Mouse (Mus musculus): ENCODE measurements at regions not wholly inside any gene's neighbourhood (a gene's known extent, or its start where the extent isn't known, plus 50 kb on each side); places are given as distances from the start of the nearest gene placed in this dataset.

DNA sequence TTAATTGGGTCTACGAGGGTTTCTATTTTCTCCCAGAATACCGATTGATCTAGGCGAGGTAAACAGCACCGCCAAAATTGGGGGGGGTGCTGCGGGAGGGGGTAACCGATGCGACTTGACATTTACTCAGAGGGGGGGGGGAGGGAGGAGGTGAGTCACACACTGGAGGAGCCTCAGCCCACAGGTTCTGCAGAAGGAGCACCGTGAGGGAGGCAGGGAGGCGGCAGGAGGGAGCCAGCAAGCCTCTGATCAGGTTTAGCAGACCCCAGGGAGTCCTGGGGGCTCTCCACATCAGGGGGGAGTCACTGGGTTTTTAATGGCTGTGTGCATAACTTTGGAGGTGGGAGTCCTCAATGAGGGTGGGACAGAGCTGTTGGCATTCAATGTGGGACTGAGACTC lies 51.3 kb upstream of the Ier5l start:
- no peak for DNase-seq (ENCODE audit: low spot score)

DNA sequence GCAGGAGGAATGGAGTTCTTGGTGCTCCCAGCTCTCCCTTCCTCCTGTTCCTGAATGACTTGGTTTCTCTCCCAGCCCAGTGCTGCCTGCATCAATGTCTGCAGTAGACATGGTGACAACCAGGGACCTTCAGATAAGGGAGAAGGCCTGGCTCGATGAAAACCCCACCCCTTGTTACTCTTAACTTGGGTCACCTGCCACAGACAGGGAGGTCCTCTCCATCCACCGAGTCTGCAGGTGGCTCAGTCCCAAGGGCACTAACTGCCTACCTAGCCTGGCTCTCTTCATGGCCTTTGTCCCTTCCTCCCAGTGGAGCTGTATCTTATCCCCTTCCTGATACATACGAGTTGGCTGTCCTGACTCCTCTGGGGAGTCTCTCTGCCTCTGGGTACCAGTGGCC lies 51.8 kb upstream of the Ier5l start:
- no peak for DNase-seq (ENCODE audit: low spot score)

DNA sequence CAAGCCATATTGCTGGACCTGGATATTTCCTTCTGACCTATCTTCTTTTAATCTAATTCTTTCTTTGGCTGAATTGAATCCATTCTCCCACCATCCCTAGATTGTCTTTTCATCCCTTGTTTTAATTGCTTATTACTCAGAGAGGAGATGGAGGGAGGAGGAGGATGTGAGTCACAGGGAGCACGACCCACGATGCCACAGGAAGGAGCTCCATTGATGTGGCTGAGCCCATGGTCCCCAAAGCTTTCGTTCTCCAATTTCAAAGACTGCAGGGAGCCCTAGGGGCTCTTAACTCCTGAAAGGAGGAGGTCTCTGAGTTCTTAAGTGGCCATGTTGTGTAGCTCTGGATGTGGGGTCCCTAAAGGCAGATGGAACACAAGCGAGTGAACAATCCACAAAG lies 53.5 kb upstream of the Ier5l start:
- DNase-seq (ENCODE audit: low spot score) = no peak

DNA sequence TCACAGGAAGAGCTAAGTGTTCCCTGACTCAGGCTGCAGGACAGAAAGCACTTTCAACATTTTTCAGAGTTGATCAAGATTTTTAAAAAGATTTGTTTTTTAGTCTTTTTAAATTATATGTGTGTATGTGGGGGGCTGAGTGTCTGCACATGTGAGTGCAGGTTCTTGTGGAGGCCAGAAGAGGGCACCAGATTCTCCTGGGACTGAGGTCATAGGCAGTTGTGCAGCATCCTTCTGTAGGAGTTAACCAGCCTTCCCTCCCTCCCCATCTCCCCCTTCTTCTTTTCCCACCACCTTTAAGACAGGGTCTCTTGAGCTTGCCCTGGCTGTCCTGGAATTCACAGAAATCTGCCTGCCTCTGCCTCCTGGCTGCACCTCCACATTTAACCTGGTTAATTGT lies 58.9 kb upstream of the Ier5l start:
- no peak for DNase-seq (ENCODE audit: low spot score)

DNA sequence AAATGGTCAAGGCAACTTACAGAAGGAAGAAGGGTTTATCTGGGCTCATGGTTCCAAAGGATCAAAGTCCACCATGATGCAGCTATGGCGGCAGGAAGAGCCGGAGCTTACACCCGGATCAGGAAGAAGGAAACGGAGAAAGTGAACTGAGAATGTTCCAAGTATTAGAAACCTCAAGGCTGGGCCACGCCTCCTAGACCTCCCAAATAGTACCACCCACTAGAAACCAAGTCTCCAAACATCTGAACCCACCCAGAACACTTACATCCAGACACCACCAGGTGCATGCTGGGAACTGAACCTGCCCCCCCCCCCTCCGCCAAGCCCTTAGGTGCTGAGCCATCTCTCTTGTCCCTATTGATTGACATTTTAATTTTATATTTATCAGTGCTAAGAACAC lies 59.3 kb upstream of the Ier5l start:
- no peak for DNase-seq (ENCODE audit: low spot score)

DNA sequence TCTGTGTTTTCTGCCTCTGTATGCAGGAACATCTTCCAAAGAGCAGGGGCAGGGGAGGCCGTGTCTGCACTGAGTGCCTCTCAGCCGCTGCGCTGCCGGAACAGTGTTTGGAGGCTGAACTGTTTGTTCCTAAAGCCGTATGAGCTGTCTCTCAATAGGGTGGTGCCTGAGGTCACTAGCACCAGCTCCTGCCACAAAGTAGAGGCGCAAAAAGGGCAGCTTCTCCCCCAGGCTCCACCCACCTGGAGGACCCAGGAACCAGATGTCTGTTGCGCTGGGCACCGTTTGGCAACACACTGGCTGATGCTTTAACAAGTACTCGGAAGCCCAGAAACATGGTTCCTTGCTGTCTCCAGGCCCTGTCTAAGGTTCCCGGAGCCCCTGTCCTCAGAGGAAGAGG lies 60.4 kb upstream of the Cstad start:
- DNase-seq (ENCODE audit: low spot score) = no peak

DNA sequence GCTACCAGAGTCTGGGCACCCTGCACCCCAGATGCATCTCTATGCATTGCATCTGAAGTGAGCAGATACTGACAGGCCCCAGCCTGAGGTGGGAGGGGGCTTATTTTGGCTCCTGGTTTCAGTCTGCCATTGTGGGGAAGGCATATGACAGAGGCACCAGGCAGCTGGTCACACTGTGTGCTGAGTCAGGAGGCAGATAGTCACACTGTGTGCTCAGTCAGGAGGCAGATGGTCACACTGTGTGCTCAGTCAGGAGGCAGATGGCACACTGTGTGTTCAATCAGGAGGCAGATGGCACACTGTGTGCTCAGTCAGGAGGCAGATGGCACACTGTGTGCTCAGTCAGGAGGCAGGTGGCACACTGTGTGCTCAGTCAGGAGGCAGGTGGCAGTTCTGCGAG lies 55.5 kb upstream of the Cstad start:
- DNase-seq (ENCODE audit: low spot score) = no peak

DNA sequence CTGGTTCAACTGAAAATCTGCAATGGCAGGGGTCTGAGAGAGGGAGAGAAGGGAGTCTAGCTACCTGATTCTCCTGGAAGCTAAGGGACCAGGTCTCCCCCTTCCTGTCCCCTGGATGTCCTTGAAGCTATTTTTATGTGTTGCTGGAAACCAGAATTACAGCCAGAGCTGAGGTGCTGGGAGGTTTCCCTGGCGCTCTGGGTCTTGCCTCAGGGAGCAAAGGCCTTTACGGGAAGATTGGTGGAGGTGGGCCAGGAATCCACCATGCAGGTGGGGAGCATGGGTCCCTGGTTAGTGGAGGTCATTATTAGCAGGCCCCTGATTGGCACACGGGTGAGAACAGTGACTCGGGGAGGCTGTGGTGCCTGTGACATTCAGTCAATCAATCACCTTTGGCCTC lies 53.3 kb upstream of the Cstad start:
- DNase-seq (ENCODE audit: low spot score) = no peak

DNA sequence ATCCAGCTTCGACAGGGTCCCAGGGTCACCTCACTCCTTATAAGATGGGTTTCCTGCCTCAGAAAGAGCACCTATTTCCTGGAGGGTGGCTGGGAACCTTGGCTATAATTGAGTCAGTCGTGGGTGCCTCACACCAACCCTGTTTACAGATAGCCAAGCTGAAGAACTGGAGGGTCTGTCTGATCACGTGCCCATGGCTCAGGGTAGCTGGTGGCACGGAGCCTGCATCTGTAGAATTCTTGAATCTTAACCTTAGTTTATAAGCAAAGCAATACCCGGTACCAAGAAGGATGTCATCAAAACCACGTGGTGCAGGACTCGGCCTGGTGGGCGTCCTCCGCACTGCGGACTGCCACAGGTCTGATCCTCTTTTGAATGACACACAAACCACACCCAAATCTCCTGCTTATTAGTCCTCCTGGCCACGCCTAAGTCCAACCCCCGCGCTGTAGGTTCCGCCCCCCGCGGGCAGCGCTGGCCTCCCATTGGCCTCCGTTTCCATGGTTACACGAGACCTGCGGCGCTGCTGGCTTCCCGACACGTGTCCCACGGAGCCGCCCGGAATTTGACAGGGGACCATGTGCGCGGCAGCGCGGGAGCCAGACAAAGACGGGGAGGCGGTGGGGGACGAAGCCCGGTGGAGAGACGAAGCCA lies 49.9 kb upstream of the Cstad start:
- peak; percentile 90 for DNase-seq (ENCODE audit: low spot score)
